Mouse (Mus musculus) heart, postnatal 0 days (tissue): ENCODE results near the gene Setd5. TPM values are rescaled to one million over a fixed set of nuclear protein-coding genes. Genes with fewer than 3 reads are reported as not detected.

Experiments
- ATAC-seq: fragments of 200-750 bp; cut with Nextera tagmentation; 2 replicates; pipeline ENCODE4 v1.8.0; 2017; ENCODE audit warnings: low read depth, moderate number of reproducible peaks, moderate library complexity; ENCODE audit not compliant: insufficient read depth
- DNase-seq: peaks from one replicate; pipeline ENCODE4 v3.0.0-alpha.2; 2016; ENCODE audit warnings: low spot score
- H3K27ac ChIP-seq: fragments of 300-500 bp; sonication (generic); 2 replicates; pipeline ENCODE4 v1.5.1; 2014; ENCODE audit warnings: low read depth, mild to moderate bottlenecking
- H3K27me3 ChIP-seq: fragments of 300-500 bp; sonication (generic); 2 replicates; pipeline ENCODE4 v1.6.1; 2014; ENCODE audit warnings: low read length, mixed read lengths; ENCODE audit not compliant: control insufficient read depth, insufficient read depth
- H3K36me3 ChIP-seq: fragments of 300-500 bp; sonication (generic); replicated peaks from 2 replicates; pipeline ENCODE4 v1.6.1; 2014; ENCODE audit warnings: low read length, mixed read lengths; ENCODE audit not compliant: control insufficient read depth, insufficient read depth
- H3K4me1 ChIP-seq: fragments of 300-500 bp; sonication (generic); 2 replicates; pipeline ENCODE4 v1.6.1; 2014; ENCODE audit warnings: antibody characterized with exemption; ENCODE audit not compliant: control insufficient read depth, insufficient read depth
- H3K4me2 ChIP-seq: fragments of 300-500 bp; sonication (generic); 2 replicates; pipeline ENCODE4 v1.6.1; 2014; ENCODE audit warnings: low read depth, mild to moderate bottlenecking, low read length, moderate library complexity
- H3K4me3 ChIP-seq: fragments of 300-500 bp; sonication (generic); 2 replicates; pipeline ENCODE4 v1.5.1; 2014; ENCODE audit warnings: low read depth, low read length
- H3K9ac ChIP-seq: fragments of 300-500 bp; sonication (generic); replicated peaks from 2 replicates; pipeline ENCODE4 v1.6.1; 2014; ENCODE audit warnings: low read depth, low read length, mixed read lengths
- H3K9me3 ChIP-seq: fragments of 300-500 bp; sonication (generic); replicated peaks from 2 replicates; pipeline ENCODE4 v1.6.1; 2016; ENCODE audit warnings: low read length; ENCODE audit not compliant: control insufficient read depth
- CTCF ChIP-seq: IDR thresholded peaks from 2 replicates; pipeline ENCODE4 v1.5.1; 2016; ENCODE audit warnings: antibody characterized with exemption, control low read depth, low read depth
- EP300 ChIP-seq: IDR thresholded peaks from 2 replicates; pipeline ENCODE4 v1.6.1; 2016; ENCODE audit warnings: antibody characterized with exemption, low read depth
- WGBS: fragments of 180-500 bp; shearing (Covaris S2); extraction: QIAGEN DNeasy Blood & Tissue Kit; methylation state at CpG from one replicate; pipeline ENCODE4 v1.1.7; 2014; 5-methylcytosine and 5-hydroxymethylcytosine counted together
- polyA plus RNA-seq: library from polyadenylated mRNA; unstranded; fragments of >200 nt; fragmentation: Nextera tagmentation; extraction: Ambion mirVana; gene quantifications from 2 replicates; pipeline ENCODE4 v1.2.1, GENCODE M21; 2015
- total RNA-seq: library from RNA; depleted of rRNA; stranded (reverse); fragments of >200 nt; gene quantifications from 2 replicates; pipeline ENCODE4 v1.2.3, GENCODE M21; 2014; ENCODE audit warnings: low replicate concordance

Gene Setd5
- total and polyA plus RNA-seq, 2 experiments from 2014 or later = 28.1 to 55.0 TPM

DNA sequence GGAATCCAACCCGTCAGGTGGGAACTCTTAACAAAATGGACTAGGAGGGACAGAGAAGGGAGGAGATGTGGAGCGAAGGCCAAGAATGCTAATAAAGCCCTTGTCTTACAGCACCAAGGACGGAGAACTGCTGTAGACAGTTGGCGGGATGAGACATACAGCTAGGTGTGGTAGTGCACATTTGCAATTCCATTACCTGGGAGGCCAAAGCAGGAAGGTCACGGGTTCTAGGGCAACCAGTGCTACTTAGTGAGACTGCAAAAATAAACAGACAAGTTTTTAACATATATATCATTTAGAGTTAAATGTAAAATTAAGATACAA lies 38.5 kb upstream of the Setd5 start:
- WGBS = 58% methylated on average over 5 of the region's 5 CpGs
- Histone ChIP-seq H3K4me1 (peaks cover 5% of the 10 kb centered on the region; the same call in 1 of the 2 replicates), H3K4me2 (peak overlapping the region; percentile 34), H3K36me3 (no peaks in the 10 kb centered on the region), H3K9ac (no peak overlapping the region), H3K4me3 (no peak overlapping the region), H3K9me3 (no peaks in the 10 kb centered on the region), H3K27ac (no peak overlapping the region), H3K27me3 (no peaks in the 10 kb centered on the region)
- TF ChIP-seq CTCF = no peak
- no peak for TF ChIP-seq EP300
- DNase-seq (no peak), ATAC-seq (no peak)

DNA sequence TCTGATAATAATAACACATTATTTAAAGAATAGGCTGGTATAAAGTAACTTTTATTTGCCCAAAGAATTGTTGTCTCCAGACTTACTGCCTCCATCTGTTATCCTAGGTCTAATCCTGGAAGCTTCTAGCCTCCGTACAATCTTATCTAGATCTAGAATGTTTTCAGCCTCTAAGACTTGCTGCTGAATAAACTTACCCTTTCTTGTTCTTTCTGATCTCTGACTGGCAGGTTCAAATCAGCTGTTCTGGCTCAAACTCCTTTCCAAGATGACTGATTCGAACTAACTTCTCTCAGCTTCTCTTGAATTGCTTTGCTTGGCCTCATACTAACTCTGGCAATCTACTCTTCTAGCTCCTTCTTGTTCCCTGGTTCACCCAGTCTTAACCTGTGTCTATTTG lies 36.8 kb upstream of the Setd5 start:
- no peaks in the 10 kb centered on the region for H3K36me3 ChIP-seq
- DNase-seq (no peak), ATAC-seq (no peak)
- no peak for TF ChIP-seq CTCF
- H3K27ac ChIP-seq = no peak overlapping the region
- 71% methylated on average over 2 of the region's 2 CpGs for WGBS
- no peaks in the 10 kb centered on the region for H3K27me3 ChIP-seq
- H3K4me1 ChIP-seq = peaks cover 9% of the 10 kb centered on the region; the same call in 1 of the 2 replicates
- H3K4me2 ChIP-seq = no peak overlapping the region
- H3K4me3 ChIP-seq = no peak overlapping the region
- H3K9me3 ChIP-seq = no peaks in the 10 kb centered on the region
- H3K9ac ChIP-seq = no peak overlapping the region

DNA sequence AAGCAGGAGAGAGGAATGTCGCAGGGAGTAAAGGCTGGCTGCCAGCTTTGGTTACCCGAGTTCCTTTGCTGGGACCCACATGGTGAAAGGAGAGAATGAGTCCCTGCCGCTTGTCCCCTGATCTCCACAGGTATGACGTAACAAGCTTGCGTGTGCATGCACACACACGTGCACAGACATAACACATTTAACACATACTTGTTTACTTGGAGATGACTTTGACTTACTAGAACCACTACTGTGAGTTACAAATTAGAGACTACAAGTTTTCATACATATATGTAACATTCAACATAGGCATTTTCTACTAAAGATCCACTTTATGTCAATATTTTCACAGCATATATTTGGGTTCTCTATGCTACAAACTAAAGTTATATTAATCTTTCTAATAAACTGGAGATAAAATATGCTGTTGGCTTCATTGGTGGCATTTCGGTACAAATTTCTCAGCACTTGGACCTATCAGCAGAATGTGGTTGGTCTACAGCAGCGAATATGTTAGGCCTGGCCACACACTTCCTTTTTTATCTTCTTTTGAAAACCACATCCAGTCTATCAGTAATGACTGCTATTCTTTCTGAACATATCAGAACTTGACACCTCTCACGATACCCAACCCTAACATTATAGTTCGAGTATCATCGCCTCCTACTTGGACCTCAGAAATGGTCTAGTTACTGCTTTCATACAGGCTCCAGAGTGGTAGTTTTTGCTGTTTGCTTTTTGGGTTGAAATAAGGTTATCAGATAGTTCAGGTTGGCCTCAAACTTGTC lies 35.8 kb upstream of the Setd5 start:
- H3K27ac ChIP-seq = no peak overlapping the region
- no peaks in the 10 kb centered on the region for H3K9me3 ChIP-seq
- H3K27me3 ChIP-seq = no peaks in the 10 kb centered on the region
- H3K4me1 ChIP-seq = peaks cover 12% of the 10 kb centered on the region; the same call in 1 of the 2 replicates
- H3K36me3 ChIP-seq = no peaks in the 10 kb centered on the region
- no peak for DNase-seq
- 65% methylated on average over 11 of the region's 11 CpGs for WGBS
- no peak for ATAC-seq
- no peak overlapping the region for H3K9ac ChIP-seq
- H3K4me2 ChIP-seq = no peak overlapping the region
- no peak overlapping the region for H3K4me3 ChIP-seq
- TF ChIP-seq EP300 (no peak), CTCF (no peak)

DNA sequence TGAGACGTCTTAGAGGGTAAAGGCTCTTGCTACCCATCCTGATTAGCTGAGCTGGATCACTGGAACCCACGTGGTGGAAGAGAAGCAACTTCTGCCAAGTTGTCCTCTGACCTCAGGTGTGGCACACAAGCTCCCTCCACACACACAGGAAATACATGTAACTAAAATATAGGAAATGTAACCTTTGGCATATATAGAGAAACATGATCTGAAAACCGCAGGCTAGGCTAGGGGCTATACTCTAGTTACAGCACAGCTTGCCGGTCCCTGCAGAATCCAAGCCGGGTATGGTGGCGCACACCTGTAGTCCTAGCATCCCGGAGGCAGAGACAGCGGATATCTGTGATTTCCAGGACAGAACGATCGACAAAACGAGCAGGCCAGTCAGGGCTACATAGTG lies 31.6 kb upstream of the Setd5 start:
- Histone ChIP-seq H3K9ac (peak overlapping the region; percentile 64), H3K4me1 (peaks cover 13% of the 10 kb centered on the region; the same call in 1 of the 2 replicates), H3K27me3 (no peaks in the 10 kb centered on the region), H3K4me2 (peak overlapping the region; percentile 71), H3K27ac (peak overlapping the region; percentile 95), H3K36me3 (peaks cover 17% of the 10 kb centered on the region), H3K9me3 (no peaks in the 10 kb centered on the region), H3K4me3 (peak overlapping the region; percentile 73)
- WGBS = 2% methylated on average over 11 of the region's 11 CpGs
- DNase-seq (no peak), ATAC-seq (no peak)
- TF ChIP-seq EP300 = no peak
- TF ChIP-seq CTCF = no peak

DNA sequence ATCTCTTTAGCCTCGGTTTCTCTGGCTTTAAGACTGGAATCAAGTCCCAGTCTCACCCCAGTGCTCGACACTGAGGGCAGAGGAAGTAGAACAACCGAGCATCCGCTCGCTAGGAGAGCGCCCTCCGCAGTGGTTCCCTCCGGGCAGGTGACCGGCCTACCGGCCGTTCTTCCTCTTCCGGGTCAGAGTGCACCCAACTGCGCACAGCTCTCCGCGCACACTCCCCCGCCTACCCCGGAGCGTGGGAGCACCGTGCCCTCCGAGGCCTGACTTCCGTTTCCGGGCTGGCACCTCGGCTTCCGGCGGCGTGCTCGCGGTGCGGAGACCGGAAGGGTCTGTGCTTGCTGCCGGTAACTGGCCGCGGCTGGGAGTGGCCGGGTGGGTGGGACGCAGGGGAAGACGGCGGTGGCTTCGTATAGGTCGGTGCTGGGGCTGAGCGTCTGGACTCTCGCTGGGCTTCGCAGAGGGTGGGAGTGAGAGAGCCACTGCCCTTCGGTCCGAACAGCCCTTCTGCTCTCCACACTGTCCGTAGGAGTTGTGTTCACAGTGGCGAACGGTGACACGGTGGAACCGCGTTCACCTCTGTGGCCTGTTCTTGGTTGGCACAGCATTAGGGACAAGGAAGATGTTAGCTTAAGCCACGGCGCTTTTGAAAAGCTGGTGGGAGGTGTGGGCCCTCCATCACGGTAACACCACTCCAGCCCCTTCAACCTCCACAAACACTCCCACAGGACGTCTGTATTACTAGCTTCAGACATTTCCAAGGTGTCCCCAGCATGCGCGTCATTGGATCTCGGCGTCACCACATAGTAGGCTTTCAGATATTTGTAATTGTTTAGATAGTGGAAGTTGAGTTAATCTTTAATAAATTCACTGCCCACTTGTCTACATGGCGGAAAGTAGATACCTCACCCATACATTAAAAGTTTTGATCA lies 30.9 kb upstream of the Setd5 start, which contains the start of gene Thumpd3:
Gene Thumpd3 (plus strand): TSS at position 185 of the 935 bp plus-strand sequence.
- Histone ChIP-seq H3K9ac (peak within 1 kb of the TSS; percentile 75), H3K4me3 (peak within 1 kb of the TSS; percentile 73), H3K4me1 (peaks cover 13% of the 10 kb centered on the region; the same call in 1 of the 2 replicates), H3K9me3 (no peaks in the 10 kb centered on the region), H3K27ac (peak within 1 kb of the TSS; percentile 95), H3K4me2 (peak within 1 kb of the TSS; percentile 78), H3K36me3 (peaks cover 22% of the 10 kb centered on the region), H3K27me3 (no peaks in the 10 kb centered on the region)
- DNase-seq = peak; percentile 98
- TF ChIP-seq CTCF = no peak; the same call in 1 of the 2 replicates
- peak; percentile 97 for TF ChIP-seq EP300
- under 1% methylated on average over 59 of the region's 59 CpGs for WGBS
- ATAC-seq = peak; percentile 100
